Mouse (Mus musculus) embryonic facial prominence, embryonic 11.5 days (tissue): ENCODE results near the gene Gm10277. TPM values are rescaled to one million over a fixed set of nuclear protein-coding genes. Genes with fewer than 3 reads are reported as not detected.
A peak's percentile ranks its signal among the peaks of the same experiment; 100 is the strongest.

Experiments used
- ATAC-seq: fragments of 200-750 bp; cut with Nextera tagmentation; replicated peaks from 2 replicates; pipeline ENCODE4 v1.8.0; 2017; ENCODE audit warnings: low read depth; ENCODE audit not compliant: insufficient number of reproducible peaks, low FRiP score, low TSS enrichment
- DNase-seq: peaks from one replicate; pipeline ENCODE4 v3.0.0-alpha.2; 2015; ENCODE audit warnings: low spot score
- H3K27ac ChIP-seq: fragments of 300-500 bp; sonication (generic); replicated peaks from 2 replicates; pipeline ENCODE4 v1.5.1; 2014; ENCODE audit warnings: mild to moderate bottlenecking, low read depth, low read length, control low read depth
- H3K27me3 ChIP-seq: fragments of 300-500 bp; sonication (generic); 2 replicates; pipeline ENCODE4 v1.6.1; 2014; ENCODE audit warnings: mild to moderate bottlenecking, low read length, moderate library complexity, mixed read lengths; ENCODE audit not compliant: control insufficient read depth, insufficient read depth
- H3K36me3 ChIP-seq: fragments of 300-500 bp; sonication (generic); replicated peaks from 2 replicates; pipeline ENCODE4 v1.6.1; 2014; ENCODE audit warnings: low read depth, mild to moderate bottlenecking, low read length, moderate library complexity, mixed read lengths; ENCODE audit not compliant: control insufficient read depth, insufficient read depth
- H3K4me1 ChIP-seq: fragments of 300-500 bp; sonication (generic); 2 replicates; pipeline ENCODE4 v1.6.1; 2014; ENCODE audit warnings: low read length, mixed read lengths; ENCODE audit not compliant: control insufficient read depth, insufficient read depth
- H3K4me2 ChIP-seq: fragments of 300-500 bp; sonication (generic); 2 replicates; pipeline ENCODE4 v1.6.1; 2014; ENCODE audit warnings: low read depth, mild to moderate bottlenecking, control low read depth, low read length, moderate library complexity
- H3K4me3 ChIP-seq: fragments of 300-500 bp; sonication (generic); 2 replicates; pipeline ENCODE4 v1.5.1; 2014; ENCODE audit warnings: low read depth, low read length, control low read depth
- H3K9ac ChIP-seq: fragments of 300-500 bp; sonication (generic); replicated peaks from 2 replicates; pipeline ENCODE4 v1.6.1; 2014; ENCODE audit warnings: mild to moderate bottlenecking, control low read depth, low read length
- H3K9me3 ChIP-seq: fragments of 300-500 bp; sonication (generic); replicated peaks from 2 replicates; pipeline ENCODE4 v1.6.1; 2016; ENCODE audit warnings: mild to moderate bottlenecking, low read length, inconsistent platforms, mixed read lengths; ENCODE audit not compliant: control insufficient read depth
- WGBS: fragments of 180-500 bp; shearing (Covaris S2); extraction: QIAGEN DNeasy Blood & Tissue Kit; methylation state at CpG from one replicate; pipeline ENCODE4 v1.1.7; 2014; 5-methylcytosine and 5-hydroxymethylcytosine counted together
- polyA plus RNA-seq: library from polyadenylated mRNA; unstranded; fragments of >200 nt; fragmentation: Nextera tagmentation; extraction: Ambion mirVana; gene quantifications from 2 replicates; pipeline ENCODE4 v1.2.1, GENCODE M21; 2014

The Gm10277 gene
- polyA plus RNA-seq, 1 experiment from 2014 or later: 0.49 TPM

DNA sequence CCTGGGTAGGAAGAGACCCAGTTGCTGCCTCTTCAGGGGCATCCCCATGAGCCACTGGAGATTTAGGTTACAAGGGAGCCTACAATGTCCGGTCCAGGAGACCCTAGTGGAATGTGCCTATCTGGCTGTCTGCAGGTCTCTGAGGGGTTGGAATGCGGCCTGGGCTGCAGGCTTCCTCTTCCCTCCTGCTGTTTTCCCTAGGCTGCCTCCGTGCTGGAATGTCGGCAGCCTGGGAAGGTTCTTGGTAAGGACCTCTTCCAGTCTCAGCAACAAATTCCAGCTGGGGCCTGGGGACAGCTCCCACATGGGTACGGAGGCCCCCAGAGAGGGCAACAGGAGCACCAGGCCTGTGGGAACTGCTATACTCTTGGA, 2.2 kb downstream of the Gm10277 start:
- no peak for DNase-seq
- no peak for ATAC-seq
- WGBS: 18% methylated on average over 5 of the region's 5 CpGs
- Histone ChIP-seq H3K9ac (no peak overlapping the region), H3K4me3 (no peak overlapping the region), H3K4me2 (peak overlapping the region; percentile 3; the same call in 1 of the 2 replicates), H3K4me1 (peaks cover 2% of the 10 kb centered on the region), H3K27me3 (no peaks in the 10 kb centered on the region), H3K9me3 (no peaks in the 10 kb centered on the region), H3K27ac (no peak overlapping the region), H3K36me3 (no peaks in the 10 kb centered on the region)

DNA sequence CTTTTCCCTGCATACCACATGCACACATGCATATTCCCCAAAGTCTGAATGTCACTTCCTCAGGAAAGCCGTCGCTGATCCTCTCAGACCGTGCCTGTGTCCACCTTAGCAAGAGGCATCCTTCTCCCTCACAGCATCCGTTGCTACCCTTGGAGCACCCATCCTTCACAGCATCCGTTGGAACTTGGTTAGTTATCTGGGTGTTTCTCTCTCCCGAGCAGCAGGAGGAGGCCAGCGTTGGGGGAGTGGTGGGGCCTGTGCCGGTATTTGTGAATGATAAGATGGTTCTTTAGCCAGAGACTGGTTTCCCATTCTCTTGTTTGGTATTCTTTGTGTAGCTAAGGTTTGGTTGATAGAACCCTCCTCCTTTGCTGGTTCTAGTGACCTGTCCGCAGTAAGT, 2.7 kb downstream of the Gm10277 start:
- no peak overlapping the region for H3K27ac ChIP-seq
- ATAC-seq (no peak), DNase-seq (no peak)
- 85% methylated on average over 9 of the region's 9 CpGs for WGBS
- H3K4me1 ChIP-seq: peaks cover 2% of the 10 kb centered on the region; the same call in 1 of the 2 replicates
- H3K27me3 ChIP-seq: no peaks in the 10 kb centered on the region
- H3K9ac ChIP-seq: no peak overlapping the region
- no peak overlapping the region for H3K4me3 ChIP-seq
- no peak overlapping the region for H3K4me2 ChIP-seq
- no peaks in the 10 kb centered on the region for H3K36me3 ChIP-seq
- H3K9me3 ChIP-seq: no peaks in the 10 kb centered on the region

DNA sequence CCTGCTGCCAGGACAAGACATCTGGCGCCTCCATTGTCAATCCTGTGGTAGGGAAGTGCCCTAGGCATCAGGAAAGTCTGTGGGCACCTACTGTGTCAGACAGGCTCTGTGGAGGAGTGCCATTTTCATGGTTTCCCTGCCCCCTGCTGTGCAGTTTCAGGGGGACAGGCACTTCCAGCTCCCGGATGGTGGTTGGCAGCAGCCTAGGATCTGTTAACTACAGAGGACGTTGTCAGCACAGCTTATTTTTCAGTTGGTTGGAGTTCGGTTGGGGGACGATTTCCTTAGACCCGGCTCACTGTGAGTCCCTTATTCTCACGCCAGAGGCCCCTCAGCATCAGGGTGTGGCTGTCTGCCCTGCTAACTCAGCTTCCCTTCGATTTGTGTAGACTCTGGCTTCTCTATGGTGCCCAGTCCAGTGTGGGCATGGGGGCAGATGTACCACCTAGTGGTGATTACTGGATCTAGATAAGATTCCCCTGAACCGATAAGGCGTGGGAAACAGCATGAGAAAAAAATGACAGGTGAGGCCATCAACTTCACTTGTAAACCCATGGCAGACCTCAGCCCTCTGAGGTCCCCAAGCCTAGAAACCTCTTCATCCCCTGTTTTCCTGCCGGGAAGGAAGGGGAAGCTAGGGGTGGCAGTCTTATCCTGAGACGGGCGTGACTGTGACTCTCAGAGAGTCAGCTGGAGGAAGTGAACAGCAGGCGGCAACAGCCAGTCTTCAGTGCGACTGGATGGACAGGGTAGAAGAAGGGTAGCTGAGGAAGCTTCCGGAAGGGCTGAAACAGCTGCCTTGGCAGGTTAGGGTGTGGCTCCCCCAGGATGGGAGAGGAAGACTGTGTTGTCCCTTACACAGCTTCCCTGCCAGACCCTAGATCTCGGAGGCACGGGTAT, 3.5 kb downstream of the Gm10277 start:
- H3K9me3 ChIP-seq: no peaks in the 10 kb centered on the region
- no peaks in the 10 kb centered on the region for H3K36me3 ChIP-seq
- H3K9ac ChIP-seq: no peak overlapping the region
- H3K4me3 ChIP-seq: no peak overlapping the region
- DNase-seq (no peak), ATAC-seq (no peak)
- H3K27me3 ChIP-seq: no peaks in the 10 kb centered on the region
- peaks cover 2% of the 10 kb centered on the region; the same call in 1 of the 2 replicates for H3K4me1 ChIP-seq
- H3K4me2 ChIP-seq: no peak overlapping the region
- H3K27ac ChIP-seq: no peak overlapping the region
- 52% methylated on average over 18 of the region's 18 CpGs for WGBS

DNA sequence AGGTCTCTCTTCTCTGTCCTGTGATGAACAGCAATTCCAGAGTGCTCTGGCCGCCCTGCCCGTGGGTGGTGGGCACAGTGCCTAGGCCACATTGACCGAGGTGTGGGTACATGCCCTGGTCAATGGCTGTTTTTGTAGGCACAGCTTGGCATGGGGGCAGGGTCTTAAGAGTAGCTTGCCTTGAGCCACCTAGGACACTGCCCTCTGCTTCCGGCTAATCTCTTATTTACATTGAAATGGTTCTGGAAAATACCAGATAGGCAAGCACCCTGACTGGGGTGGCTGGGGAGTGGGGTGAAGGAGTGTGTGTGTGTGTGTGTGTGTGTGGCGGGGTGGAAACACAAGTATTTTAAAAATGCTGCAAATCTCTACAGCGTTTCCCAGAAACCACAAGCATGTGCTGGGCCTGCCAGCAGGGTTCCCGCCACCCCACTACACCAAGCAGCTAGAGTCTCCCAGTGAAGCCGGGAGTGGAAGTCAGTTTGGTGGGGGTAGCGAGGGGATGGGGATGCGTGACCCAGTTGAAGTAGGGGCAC, 4.3 kb downstream of the Gm10277 start:
- WGBS: 65% methylated on average over 10 of the region's 10 CpGs
- no peak for ATAC-seq
- Histone ChIP-seq H3K9me3 (no peaks in the 10 kb centered on the region), H3K27ac (no peak overlapping the region), H3K36me3 (no peaks in the 10 kb centered on the region), H3K4me1 (peaks cover 2% of the 10 kb centered on the region; the same call in 1 of the 2 replicates), H3K9ac (no peak overlapping the region), H3K4me2 (no peak overlapping the region), H3K4me3 (no peak overlapping the region), H3K27me3 (no peaks in the 10 kb centered on the region)
- no peak for DNase-seq

DNA sequence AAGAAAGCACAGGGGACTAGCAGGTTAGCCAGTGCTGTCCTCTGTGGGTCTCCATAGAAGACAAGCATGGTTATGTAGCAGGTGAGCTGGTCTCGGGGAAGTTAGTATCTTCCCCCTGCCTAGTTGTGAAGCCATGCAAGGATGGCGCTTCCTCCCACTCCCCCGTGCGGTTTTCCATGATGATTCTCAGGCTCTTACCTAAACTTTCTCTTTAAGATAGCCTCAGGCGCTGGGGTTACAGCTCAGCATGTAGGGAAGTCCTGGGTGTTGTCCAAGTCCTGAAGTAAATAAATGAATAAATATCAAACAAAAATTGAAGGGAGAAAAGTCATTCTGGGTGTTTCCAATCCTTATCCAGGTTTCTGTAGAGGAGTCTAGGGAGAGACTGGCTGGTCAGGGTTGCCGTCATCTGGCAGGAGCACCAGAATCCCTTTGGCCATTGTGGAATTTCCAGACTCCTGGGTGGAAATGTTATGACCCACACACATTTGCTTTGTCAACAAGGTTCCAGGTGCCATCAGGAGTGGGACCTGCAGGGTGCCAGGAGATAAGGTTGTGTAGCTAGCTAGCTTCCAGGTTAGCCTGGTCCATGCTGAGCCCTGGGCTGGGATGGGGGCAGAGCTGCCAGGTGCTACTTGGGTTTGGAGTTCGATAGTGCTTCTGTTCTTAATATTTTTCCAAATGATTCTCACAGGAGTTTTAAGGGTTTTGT, 5.3 kb downstream of the Gm10277 start:
- Histone ChIP-seq H3K27ac (no peak overlapping the region), H3K36me3 (no peaks in the 10 kb centered on the region), H3K9me3 (no peaks in the 10 kb centered on the region), H3K4me3 (no peak overlapping the region), H3K4me2 (no peak overlapping the region), H3K9ac (no peak overlapping the region), H3K4me1 (peaks cover 2% of the 10 kb centered on the region; the same call in 1 of the 2 replicates), H3K27me3 (no peaks in the 10 kb centered on the region)
- DNase-seq (no peak), ATAC-seq (no peak)
- WGBS: 85% methylated on average over 7 of the region's 7 CpGs

DNA sequence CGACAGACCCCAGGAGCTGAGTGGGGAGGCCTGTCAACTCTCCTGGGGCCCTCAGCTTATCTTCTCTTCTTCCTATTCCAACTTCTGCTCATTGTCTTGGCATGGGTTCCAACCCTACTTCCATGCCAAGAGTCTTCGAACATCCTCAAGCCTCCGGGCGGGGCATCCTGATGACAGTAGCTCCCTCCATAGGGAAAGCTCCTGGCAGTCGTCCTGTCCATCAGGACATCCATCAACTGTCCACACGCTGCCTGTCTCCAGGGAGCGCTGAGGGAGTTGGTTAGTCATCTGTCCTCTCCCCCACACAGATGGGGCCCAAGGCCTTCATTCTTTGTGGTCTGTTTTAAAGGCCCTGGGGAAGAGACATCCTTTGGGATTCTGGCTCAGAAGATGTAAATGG, 6.5 kb downstream of the Gm10277 start:
- H3K4me1 ChIP-seq: peaks cover 2% of the 10 kb centered on the region; the same call in 1 of the 2 replicates
- DNase-seq: no peak
- H3K9me3 ChIP-seq: no peaks in the 10 kb centered on the region
- no peak overlapping the region for H3K4me2 ChIP-seq
- H3K27ac ChIP-seq: no peak overlapping the region
- H3K9ac ChIP-seq: no peak overlapping the region
- H3K36me3 ChIP-seq: no peaks in the 10 kb centered on the region
- no peaks in the 10 kb centered on the region for H3K27me3 ChIP-seq
- no peak overlapping the region for H3K4me3 ChIP-seq
- WGBS: 83% methylated on average over 7 of the region's 7 CpGs
- ATAC-seq: no peak

DNA sequence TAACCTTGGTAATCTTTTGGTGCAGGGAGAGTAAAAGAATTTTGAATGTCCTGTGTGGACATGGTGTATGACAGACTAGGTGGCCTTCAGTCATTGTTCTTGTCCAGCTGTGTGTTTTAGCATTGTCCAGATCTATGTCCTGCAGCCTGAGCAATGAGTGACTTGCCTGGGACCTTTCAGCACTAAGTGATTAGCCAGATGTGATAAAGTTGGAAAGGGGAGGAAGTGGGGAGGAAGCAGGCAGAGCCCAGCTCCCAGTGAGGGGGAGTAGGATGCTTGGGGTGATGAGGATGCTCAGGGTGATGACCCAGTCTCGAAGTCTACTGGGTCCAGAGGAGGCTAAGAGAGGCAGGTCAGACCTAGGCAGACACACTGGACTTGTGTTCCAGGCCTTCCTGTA, 8.3 kb downstream of the Gm10277 start:
- Histone ChIP-seq H3K27me3 (no peaks in the 10 kb centered on the region), H3K4me2 (no peak overlapping the region), H3K36me3 (no peaks in the 10 kb centered on the region), H3K9me3 (no peaks in the 10 kb centered on the region), H3K27ac (no peak overlapping the region), H3K9ac (no peak overlapping the region), H3K4me1 (0 out of 2 replicates have a peak, but pooled peaks cover 2% of the 10 kb centered on the region), H3K4me3 (no peak overlapping the region)
- 75% methylated on average over 1 of the region's 1 CpGs for WGBS
- DNase-seq (no peak), ATAC-seq (no peak)

DNA sequence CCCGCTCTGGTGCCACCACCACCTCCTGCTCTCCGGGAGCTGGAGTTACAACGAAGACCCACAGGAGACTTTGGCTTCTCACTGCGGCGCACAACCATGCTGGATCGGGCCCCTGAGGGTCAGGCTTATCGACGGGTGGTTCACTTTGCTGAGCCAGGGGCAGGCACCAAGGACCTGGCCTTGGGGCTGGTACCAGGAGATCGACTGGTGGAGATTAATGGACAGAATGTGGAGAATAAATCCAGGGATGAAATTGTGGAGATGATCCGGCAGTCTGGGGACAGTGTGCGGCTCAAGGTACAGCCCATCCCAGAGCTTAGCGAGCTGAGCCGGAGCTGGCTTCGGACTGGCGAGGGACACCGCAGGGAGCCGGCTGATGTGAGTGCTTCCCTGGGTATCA, 9.6 kb downstream of the Gm10277 start:
- WGBS: 91% methylated on average over 17 of the region's 17 CpGs

More for the DNA sequence above, 9.6 kb downstream of the Gm10277 start:
- ATAC-seq: no peak
- Histone ChIP-seq H3K4me2 (no peak overlapping the region), H3K36me3 (no peaks in the 10 kb centered on the region), H3K9ac (no peak overlapping the region), H3K27me3 (no peaks in the 10 kb centered on the region), H3K27ac (no peak overlapping the region), H3K9me3 (no peaks in the 10 kb centered on the region), H3K4me1 (0 out of 2 replicates have a peak, but pooled peaks cover 2% of the 10 kb centered on the region), H3K4me3 (no peak overlapping the region)
- DNase-seq: no peak
